Mouse (Mus musculus) naive thymus-derived CD4-positive, alpha-beta T cell, adult 2 months (primary cell): ENCODE measurements around the gene Sin3a.

ENCODE experiments used
- DNase-seq: peaks from one replicate; pipeline ENCODE4 v3.0.0-alpha.2; 2011; ENCODE audit warnings: low read depth

The Sin3a gene

DNA sequence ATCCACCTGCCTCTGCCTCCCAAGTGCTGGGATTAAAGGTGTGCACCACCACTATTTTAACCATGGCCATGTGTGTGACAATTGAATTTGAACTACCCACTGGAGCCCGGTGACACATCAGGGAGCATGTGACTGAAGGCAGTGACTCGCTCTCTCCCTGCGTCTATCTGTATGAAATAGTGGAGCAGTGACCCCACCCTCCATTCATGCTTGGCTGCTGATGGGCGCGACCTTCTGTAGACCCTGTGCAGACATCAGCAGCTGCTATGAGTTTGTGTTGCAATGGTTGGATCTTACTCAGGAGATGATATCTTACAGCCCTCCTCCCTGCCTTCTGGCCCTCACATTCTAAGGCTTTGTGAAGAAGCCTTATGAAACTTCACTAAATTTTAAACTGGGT is 96.6 kb downstream of the Sin3a start:
- no peak for DNase-seq
